Mouse (Mus musculus) liver, embryonic 15.5 days (tissue): ENCODE results near the gene Atp6v1f. TPM values are rescaled to one million over a fixed set of nuclear protein-coding genes. Genes with fewer than 3 reads are reported as not detected.

Source experiments
- ATAC-seq: fragments of 200-750 bp; cut with Nextera tagmentation; 2 replicates; pipeline ENCODE4 v1.8.0; 2017; ENCODE audit warnings: moderate number of reproducible peaks, mild to moderate bottlenecking, moderate library complexity; ENCODE audit not compliant: insufficient read depth
- H3K27ac ChIP-seq: fragments of 300-500 bp; sonication (generic); replicated peaks from 2 replicates; pipeline ENCODE4 v1.5.1; 2015; ENCODE audit warnings: mild to moderate bottlenecking, inconsistent platforms
- H3K27me3 ChIP-seq: fragments of 300-500 bp; sonication (generic); 2 replicates; pipeline ENCODE4 v1.6.1; 2015; ENCODE audit warnings: mild to moderate bottlenecking, inconsistent platforms
- H3K36me3 ChIP-seq: fragments of 300-500 bp; sonication (generic); replicated peaks from 2 replicates; pipeline ENCODE4 v1.6.1; 2015; ENCODE audit warnings: moderate library complexity, mild to moderate bottlenecking, inconsistent platforms
- H3K4me1 ChIP-seq: fragments of 300-500 bp; sonication (generic); replicated peaks from 2 replicates; pipeline ENCODE4 v1.6.1; 2015; ENCODE audit warnings: inconsistent platforms
- H3K4me2 ChIP-seq: fragments of 300-500 bp; sonication (generic); 2 replicates; pipeline ENCODE4 v1.6.1; 2015; ENCODE audit warnings: moderate library complexity, mild to moderate bottlenecking, inconsistent platforms
- H3K4me3 ChIP-seq: fragments of 300-500 bp; sonication (generic); replicated peaks from 2 replicates; pipeline ENCODE4 v1.5.1; 2015; ENCODE audit warnings: mild to moderate bottlenecking, inconsistent platforms
- H3K9ac ChIP-seq: fragments of 300-500 bp; sonication (generic); 2 replicates; pipeline ENCODE4 v1.6.1; 2015; ENCODE audit warnings: moderate library complexity, mild to moderate bottlenecking, inconsistent platforms
- H3K9me3 ChIP-seq: fragments of 300-500 bp; sonication (generic); replicated peaks from 2 replicates; pipeline ENCODE4 v1.6.1; 2016; ENCODE audit warnings: inconsistent platforms
- WGBS: fragments of 180-500 bp; shearing (Covaris S2); methylation state at CpG from one replicate; pipeline ENCODE4 v1.1.7; 2015; ENCODE audit warnings: mixed read lengths; ENCODE audit not compliant: insufficient replicate concordance; 5-methylcytosine and 5-hydroxymethylcytosine counted together
- polyA plus RNA-seq: library from polyadenylated mRNA; unstranded; fragments of >200 nt; fragmentation: Nextera tagmentation; extraction: Ambion mirVana; gene quantifications from 2 replicates; pipeline ENCODE4 v1.2.1, GENCODE M21; 2015

Atp6v1f gene
- polyA plus RNA-seq, 1 experiment from 2014 or later, result 125 TPM

DNA sequence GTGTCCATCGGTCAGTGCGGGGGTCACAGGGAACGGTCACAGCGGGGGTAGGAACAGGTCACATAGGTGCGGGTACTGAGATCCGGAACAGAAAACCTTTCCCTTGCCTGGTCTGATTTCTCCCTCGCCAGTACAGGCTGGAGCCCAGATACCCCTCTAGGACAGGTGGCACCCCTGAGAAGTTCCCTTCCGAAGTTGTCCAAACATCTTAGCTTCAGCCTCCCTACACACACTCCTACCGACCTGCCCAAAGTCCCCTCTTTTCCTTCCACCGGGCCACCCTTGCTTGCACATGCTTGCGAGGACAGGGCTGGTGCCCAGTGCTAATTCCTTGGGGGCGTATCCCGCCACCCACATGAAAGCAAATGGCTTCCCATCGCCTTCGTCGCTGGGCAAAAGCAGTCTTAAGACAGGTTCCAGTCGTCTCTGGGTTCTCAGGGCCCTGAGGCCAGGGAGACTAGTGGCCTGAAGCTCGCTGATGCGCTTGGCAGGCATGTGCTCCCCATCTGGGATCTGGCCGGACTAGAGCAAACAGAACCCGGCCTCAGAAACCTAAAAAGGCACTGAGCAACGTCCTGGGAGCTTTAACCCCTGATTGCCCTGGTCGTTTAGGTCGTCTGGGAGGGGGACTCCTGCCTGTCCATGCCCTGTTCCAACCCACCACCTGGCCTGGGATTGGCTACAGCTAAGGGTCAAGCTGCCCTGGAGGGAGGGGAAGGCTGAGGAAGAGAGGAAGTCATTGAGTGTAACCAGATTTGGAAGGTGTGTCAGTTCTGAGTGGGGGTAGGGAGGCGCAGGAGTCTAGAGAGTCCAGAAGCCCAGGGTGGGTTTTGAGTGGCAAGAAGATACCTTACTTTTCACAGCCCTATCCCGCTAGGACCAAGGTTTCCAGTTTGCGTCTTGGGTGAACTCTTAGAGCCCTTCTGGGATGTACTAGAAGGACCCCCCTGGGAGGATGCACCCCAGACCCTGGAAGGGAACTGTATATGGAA is 33.4 kb upstream of the Atp6v1f start:
- peak overlapping the region; percentile 37 for H3K4me3 ChIP-seq
- no peak overlapping the region for H3K27ac ChIP-seq
- H3K27me3 ChIP-seq, result peaks cover 79% of the 10 kb centered on the region
- 5% methylated on average over 27 of the region's 27 CpGs for WGBS
- ATAC-seq, result no peak
- peak overlapping the region; percentile 57 for H3K4me2 ChIP-seq
- H3K4me1 ChIP-seq, result peaks cover 7% of the 10 kb centered on the region; the same call in 1 of the 2 replicates
- H3K9me3 ChIP-seq, result no peaks in the 10 kb centered on the region
- no peaks in the 10 kb centered on the region for H3K36me3 ChIP-seq
- no peak overlapping the region for H3K9ac ChIP-seq

DNA sequence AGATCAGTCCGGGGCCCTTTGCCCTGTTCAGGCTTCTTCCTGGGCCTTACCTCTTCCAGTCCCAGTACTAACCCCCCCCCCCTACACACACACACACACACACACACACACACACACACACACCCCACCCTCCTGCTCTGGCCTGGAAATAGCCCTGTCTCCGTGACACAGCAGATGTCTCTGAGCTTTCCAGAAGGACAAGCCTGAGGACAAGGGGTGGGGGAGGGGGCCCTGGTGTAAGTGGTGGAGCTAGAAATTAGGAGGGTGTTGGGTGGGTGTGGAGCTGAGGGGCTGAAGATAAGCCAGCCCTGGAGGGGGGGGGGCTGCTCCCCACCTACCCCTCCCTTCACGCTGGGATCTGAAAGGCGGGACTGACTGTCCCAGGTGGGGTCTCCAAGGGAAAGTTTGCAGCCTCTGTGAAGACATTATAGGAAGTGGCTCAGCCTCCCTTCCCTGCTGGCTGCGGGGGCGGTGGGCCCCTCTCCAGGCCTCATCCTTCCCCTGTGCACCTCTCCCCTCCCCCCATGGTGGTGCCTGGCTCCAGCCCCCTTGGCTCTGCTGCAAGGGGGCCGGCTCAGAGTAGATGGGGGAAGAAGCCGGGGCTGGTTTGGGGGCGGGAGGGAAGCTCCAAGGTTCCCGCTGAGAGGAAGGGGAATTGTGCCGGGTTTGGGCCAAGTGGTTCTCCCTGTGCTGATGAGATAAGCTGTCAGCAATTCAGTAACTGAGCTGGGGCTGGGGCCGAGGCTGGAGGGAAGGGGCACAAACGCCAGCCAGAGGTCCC is 32.4 kb upstream of the Atp6v1f start:
- Histone ChIP-seq H3K27me3 (peaks cover 79% of the 10 kb centered on the region), H3K9ac (no peak overlapping the region), H3K9me3 (no peaks in the 10 kb centered on the region), H3K36me3 (no peaks in the 10 kb centered on the region), H3K4me2 (peak overlapping the region; percentile 15; the same call in 1 of the 2 replicates), H3K4me1 (peaks cover 7% of the 10 kb centered on the region; the same call in 1 of the 2 replicates), H3K27ac (no peak overlapping the region), H3K4me3 (no peak overlapping the region)
- ATAC-seq, result no peak
- WGBS, result 8% methylated on average over 11 of the region's 13 CpGs

DNA sequence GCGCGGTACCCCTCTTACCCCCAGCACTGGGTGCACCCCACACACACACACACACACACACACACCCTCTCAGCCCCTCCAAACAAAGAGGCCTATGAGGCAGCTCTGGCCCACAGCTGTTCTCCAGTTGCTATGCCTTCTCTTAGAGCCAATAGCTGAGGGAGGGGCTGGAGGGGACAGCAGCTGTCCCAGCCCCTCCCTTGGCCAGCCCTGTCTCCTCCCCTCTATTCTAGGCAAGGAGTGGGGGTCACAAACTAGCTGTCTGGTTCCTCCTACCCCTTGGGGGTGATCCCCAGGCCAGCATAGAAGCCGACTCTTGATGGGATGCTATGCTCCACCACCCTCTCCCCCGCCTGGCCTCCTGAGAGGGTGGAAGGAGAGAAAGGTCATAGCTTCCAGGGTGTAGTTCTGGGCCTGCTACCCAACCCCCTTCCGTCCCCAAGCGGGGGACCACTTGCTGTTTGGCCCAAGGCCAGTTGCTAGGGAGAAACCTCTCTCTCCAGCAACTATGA is 31.5 kb upstream of the Atp6v1f start:
- WGBS, result 38% methylated on average over 6 of the region's 6 CpGs
- no peak for ATAC-seq
- Histone ChIP-seq H3K9me3 (no peaks in the 10 kb centered on the region), H3K27me3 (peaks cover 71% of the 10 kb centered on the region), H3K9ac (no peak overlapping the region), H3K36me3 (no peaks in the 10 kb centered on the region), H3K4me3 (no peak overlapping the region), H3K4me2 (no peak overlapping the region), H3K4me1 (peaks cover 7% of the 10 kb centered on the region; the same call in 1 of the 2 replicates), H3K27ac (no peak overlapping the region)

GRCm38 (mm10) chr6:29436461-29436934 is 31.0 kb upstream of the Atp6v1f start:
- no peak overlapping the region for H3K4me2 ChIP-seq
- no peaks in the 10 kb centered on the region for H3K36me3 ChIP-seq
- H3K27ac ChIP-seq, result no peak overlapping the region
- H3K9ac ChIP-seq, result no peak overlapping the region
- 11% methylated on average over 11 of the region's 11 CpGs for WGBS
- no peaks in the 10 kb centered on the region for H3K9me3 ChIP-seq
- peaks cover 65% of the 10 kb centered on the region for H3K27me3 ChIP-seq
- H3K4me3 ChIP-seq, result no peak overlapping the region
- no peak for ATAC-seq
- H3K4me1 ChIP-seq, result peaks cover 7% of the 10 kb centered on the region; the same call in 1 of the 2 replicates

GRCm38 (mm10) chr6:29439251-29439650 is 28.3 kb upstream of the Atp6v1f start:
- no peak for ATAC-seq
- H3K36me3 ChIP-seq, result no peaks in the 10 kb centered on the region
- H3K9me3 ChIP-seq, result no peaks in the 10 kb centered on the region
- WGBS, result 66% methylated on average over 4 of the region's 4 CpGs
- H3K4me1 ChIP-seq, result no peaks in the 10 kb centered on the region
- H3K9ac ChIP-seq, result no peak overlapping the region
- no peak overlapping the region for H3K4me3 ChIP-seq
- H3K27me3 ChIP-seq, result peaks cover 38% of the 10 kb centered on the region
- H3K27ac ChIP-seq, result no peak overlapping the region
- no peak overlapping the region for H3K4me2 ChIP-seq

GRCm38 (mm10) chr6:29439789-29440188 is 27.7 kb upstream of the Atp6v1f start:
- Histone ChIP-seq H3K27me3 (peaks cover 33% of the 10 kb centered on the region), H3K36me3 (no peaks in the 10 kb centered on the region), H3K9me3 (no peaks in the 10 kb centered on the region), H3K27ac (no peak overlapping the region), H3K4me1 (no peaks in the 10 kb centered on the region), H3K9ac (no peak overlapping the region), H3K4me3 (no peak overlapping the region), H3K4me2 (no peak overlapping the region)
- 69% methylated on average over 6 of the region's 6 CpGs for WGBS
- ATAC-seq, result no peak

DNA sequence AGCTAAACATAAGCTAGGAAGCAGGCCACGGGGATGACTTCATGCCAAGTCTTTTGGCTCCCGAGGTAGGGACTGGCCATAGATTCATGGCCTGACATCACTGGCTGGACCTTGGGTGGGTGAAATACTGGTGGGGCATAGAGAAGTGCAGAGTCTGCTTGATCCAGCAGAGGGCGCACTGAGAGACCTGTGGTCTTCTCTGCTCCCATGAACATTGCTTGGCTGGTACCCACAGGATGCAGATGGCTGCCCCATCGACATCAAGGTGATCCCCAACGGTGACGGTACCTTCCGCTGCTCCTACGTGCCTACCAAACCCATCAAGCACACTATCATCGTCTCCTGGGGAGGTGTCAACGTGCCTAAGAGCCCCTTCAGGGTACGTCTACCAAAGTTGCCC is 22.7 kb upstream of the Atp6v1f start:
- Histone ChIP-seq H3K36me3 (no peaks in the 10 kb centered on the region), H3K27ac (no peak overlapping the region), H3K4me2 (no peak overlapping the region), H3K4me3 (no peak overlapping the region), H3K27me3 (no peaks in the 10 kb centered on the region), H3K4me1 (no peaks in the 10 kb centered on the region), H3K9ac (no peak overlapping the region), H3K9me3 (no peaks in the 10 kb centered on the region)
- ATAC-seq, result no peak
- 50% methylated on average over 11 of the region's 11 CpGs for WGBS

GRCm38 (mm10) chr6:29445354-29445753 is 22.2 kb upstream of the Atp6v1f start:
- Histone ChIP-seq H3K4me1 (no peaks in the 10 kb centered on the region), H3K27me3 (no peaks in the 10 kb centered on the region), H3K4me3 (no peak overlapping the region), H3K36me3 (no peaks in the 10 kb centered on the region), H3K9me3 (no peaks in the 10 kb centered on the region), H3K27ac (no peak overlapping the region), H3K9ac (no peak overlapping the region), H3K4me2 (no peak overlapping the region)
- WGBS, result 75% methylated on average over 7 of the region's 7 CpGs
- no peak for ATAC-seq

- Histone ChIP-seq H3K4me1 (no peaks in the 10 kb centered on the region), H3K9ac (no peak overlapping the region), H3K27ac (no peak overlapping the region), H3K36me3 (no peaks in the 10 kb centered on the region), H3K9me3 (no peaks in the 10 kb centered on the region), H3K4me3 (no peak overlapping the region), H3K4me2 (no peak overlapping the region), H3K27me3 (no peaks in the 10 kb centered on the region)
- WGBS, result 24% methylated on average over 4 of the region's 4 CpGs
- no peak for ATAC-seq
These were observed 17.7 kb upstream of the Atp6v1f start for GRCm38 (mm10) chr6:29449858-29450257.

- Histone ChIP-seq H3K36me3 (no peaks in the 10 kb centered on the region), H3K4me2 (no peak overlapping the region), H3K4me3 (no peak overlapping the region), H3K9me3 (no peaks in the 10 kb centered on the region), H3K27ac (no peak overlapping the region), H3K4me1 (no peaks in the 10 kb centered on the region), H3K27me3 (no peaks in the 10 kb centered on the region), H3K9ac (no peak overlapping the region)
- no peak for ATAC-seq
- 70% methylated on average over 6 of the region's 6 CpGs for WGBS
These were observed 16.9 kb upstream of the Atp6v1f start for GRCm38 (mm10) chr6:29450667-29451066.

GRCm38 (mm10) chr6:29461502-29461901 is 6.0 kb upstream of the Atp6v1f start:
- ATAC-seq, result no peak
- Histone ChIP-seq H3K4me2 (no peak overlapping the region), H3K4me1 (no peaks in the 10 kb centered on the region), H3K9ac (no peak overlapping the region), H3K9me3 (no peaks in the 10 kb centered on the region), H3K36me3 (no peaks in the 10 kb centered on the region), H3K27ac (no peak overlapping the region), H3K4me3 (no peak overlapping the region), H3K27me3 (no peaks in the 10 kb centered on the region)
- 40% methylated on average over 7 of the region's 7 CpGs for WGBS
